Mouse (Mus musculus) heart, embryonic 16.5 days (tissue): ENCODE results near the gene Neurl1a. TPM values are rescaled to one million over a fixed set of nuclear protein-coding genes. Genes with fewer than 3 reads are reported as not detected.

Experiments
- ATAC-seq: fragments of 200-750 bp; cut with Nextera tagmentation; replicated peaks from 2 replicates; pipeline ENCODE4 v1.8.0; 2017; ENCODE audit warnings: moderate number of reproducible peaks; ENCODE audit not compliant: insufficient read depth, low FRiP score; ENCODE audit errors: extremely low read depth
- H3K27ac ChIP-seq: fragments of 300-500 bp; sonication (generic); 2 replicates; pipeline ENCODE4 v1.5.1; 2014; ENCODE audit warnings: mild to moderate bottlenecking, low read length, control low read depth, moderate library complexity
- H3K27me3 ChIP-seq: fragments of 300-500 bp; sonication (generic); 2 replicates; pipeline ENCODE4 v1.6.1; 2014; ENCODE audit warnings: low read length, mixed read lengths; ENCODE audit not compliant: control insufficient read depth, insufficient read depth
- H3K36me3 ChIP-seq: fragments of 300-500 bp; sonication (generic); 2 replicates; pipeline ENCODE4 v1.6.1; 2014; ENCODE audit not compliant: control insufficient read depth, insufficient read depth
- H3K4me1 ChIP-seq: fragments of 300-500 bp; sonication (generic); 2 replicates; pipeline ENCODE4 v1.6.1; 2014; ENCODE audit warnings: low read length, mixed read lengths; ENCODE audit not compliant: control insufficient read depth, insufficient read depth
- H3K4me2 ChIP-seq: fragments of 300-500 bp; sonication (generic); 2 replicates; pipeline ENCODE4 v1.6.1; 2014; ENCODE audit warnings: low read depth, mild to moderate bottlenecking, control low read depth, low read length
- H3K4me3 ChIP-seq: fragments of 300-500 bp; sonication (generic); 2 replicates; pipeline ENCODE4 v1.5.1; 2014; ENCODE audit warnings: mild to moderate bottlenecking, control low read depth, low read length
- H3K9ac ChIP-seq: fragments of 300-500 bp; sonication (generic); 2 replicates; pipeline ENCODE4 v1.6.1; 2014; ENCODE audit warnings: low read length, control low read depth
- H3K9me3 ChIP-seq: fragments of 300-500 bp; sonication (generic); replicated peaks from 2 replicates; pipeline ENCODE4 v1.6.1; 2016; ENCODE audit warnings: low read length; ENCODE audit not compliant: control insufficient read depth
- WGBS: fragments of 180-500 bp; shearing (Covaris S2); extraction: QIAGEN DNeasy Blood & Tissue Kit; methylation state at CpG from one replicate; pipeline ENCODE4 v1.1.7; 2014; 5-methylcytosine and 5-hydroxymethylcytosine counted together
- polyA plus RNA-seq: library from polyadenylated mRNA; unstranded; fragments of >200 nt; fragmentation: Nextera tagmentation; extraction: Ambion mirVana; gene quantifications from 2 replicates; pipeline ENCODE4 v1.2.1, GENCODE M21; 2015

The Neurl1a gene
- polyA plus RNA-seq, 1 experiment from 2014 or later = 1.4 TPM

DNA sequence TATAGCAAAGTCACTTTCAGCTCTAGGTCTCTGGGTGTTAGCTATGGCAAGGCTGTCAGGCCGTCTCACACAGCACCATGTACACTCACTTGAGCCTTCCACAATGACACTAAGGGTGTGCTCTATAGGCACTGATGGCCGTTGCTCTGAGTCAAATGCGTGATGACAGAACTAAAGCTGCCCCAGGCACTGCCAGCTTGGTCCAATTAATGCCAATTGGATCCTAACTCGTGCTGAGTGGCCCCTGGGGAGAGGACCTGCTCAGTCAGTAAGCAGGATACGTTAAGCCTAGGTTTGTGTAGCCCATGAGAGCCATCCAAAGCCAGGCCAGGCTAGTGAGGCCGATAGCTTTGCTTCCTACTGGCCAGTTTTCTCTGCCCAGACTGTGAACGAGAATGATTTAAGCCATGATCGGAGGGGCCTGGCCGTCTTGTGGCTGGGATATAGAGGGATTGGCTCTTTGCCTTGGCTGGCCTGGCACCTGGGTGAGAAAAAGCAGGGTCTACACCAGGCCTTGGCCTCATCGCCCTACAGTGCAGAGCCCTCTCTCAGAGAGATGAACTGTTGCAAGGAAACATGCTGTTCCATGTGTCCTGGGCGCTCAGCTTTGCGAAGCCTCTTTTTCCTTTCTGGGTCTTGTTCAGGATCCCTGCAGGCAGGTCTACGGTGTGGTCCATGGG is 20.2 kb downstream of the Neurl1a start:
- ATAC-seq = no peak
- H3K27me3 ChIP-seq = no peaks in the 10 kb centered on the region

GRCm38 (mm10) chr19:47201972-47202371 is 23.4 kb downstream of the Neurl1a start:
- ATAC-seq = no peak
- H3K4me2 ChIP-seq = no peak overlapping the region

More for the DNA sequence above, 20.2 kb downstream of the Neurl1a start:
- H3K4me1 ChIP-seq = no peaks in the 10 kb centered on the region
- no peak overlapping the region for H3K27ac ChIP-seq
- H3K4me3 ChIP-seq = no peak overlapping the region
- H3K9me3 ChIP-seq = no peaks in the 10 kb centered on the region
- no peaks in the 10 kb centered on the region for H3K36me3 ChIP-seq
- no peak overlapping the region for H3K4me2 ChIP-seq
- no peak overlapping the region for H3K9ac ChIP-seq
- 83% methylated on average over 13 of the region's 13 CpGs for WGBS

DNA sequence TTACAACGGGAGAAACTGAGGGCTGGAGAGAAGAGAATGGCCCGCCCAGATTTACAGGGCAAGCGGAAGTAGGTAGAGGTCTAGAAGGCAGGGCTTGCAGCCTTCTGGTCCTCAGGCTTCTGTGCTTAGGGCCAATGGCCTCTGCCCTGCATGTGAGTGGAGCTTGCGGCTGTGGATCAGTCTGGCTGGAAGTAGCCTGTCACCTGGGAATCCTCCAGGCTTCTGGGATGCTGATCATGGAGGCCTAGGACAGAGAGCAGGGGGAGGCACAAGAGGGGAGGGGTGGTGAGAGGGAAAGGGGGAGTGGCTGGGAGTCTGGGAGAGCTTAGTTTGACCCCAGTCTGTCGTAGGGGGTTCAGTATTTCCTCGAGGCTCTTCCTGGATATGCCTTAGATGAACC is 23.8 kb downstream of the Neurl1a start:
- no peak overlapping the region for H3K27ac ChIP-seq
- no peaks in the 10 kb centered on the region for H3K27me3 ChIP-seq
- H3K9me3 ChIP-seq = no peaks in the 10 kb centered on the region
- no peaks in the 10 kb centered on the region for H3K36me3 ChIP-seq
- no peak overlapping the region for H3K9ac ChIP-seq
- ATAC-seq = no peak
- H3K4me3 ChIP-seq = no peak overlapping the region
- WGBS = 72% methylated on average over 6 of the region's 6 CpGs
- no peaks in the 10 kb centered on the region for H3K4me1 ChIP-seq
- no peak overlapping the region for H3K4me2 ChIP-seq

More at GRCm38 (mm10) chr19:47201972-47202371, 23.4 kb downstream of the Neurl1a start:
- no peak overlapping the region for H3K9ac ChIP-seq
- H3K36me3 ChIP-seq = no peaks in the 10 kb centered on the region
- no peaks in the 10 kb centered on the region for H3K27me3 ChIP-seq
- no peak overlapping the region for H3K27ac ChIP-seq
- no peaks in the 10 kb centered on the region for H3K9me3 ChIP-seq
- WGBS = 57% methylated on average over 12 of the region's 12 CpGs
- no peaks in the 10 kb centered on the region for H3K4me1 ChIP-seq
- H3K4me3 ChIP-seq = no peak overlapping the region

GRCm38 (mm10) chr19:47203042-47203441 is 24.4 kb downstream of the Neurl1a start:
- ATAC-seq = no peak
- no peaks in the 10 kb centered on the region for H3K4me1 ChIP-seq
- no peaks in the 10 kb centered on the region for H3K36me3 ChIP-seq
- no peak overlapping the region for H3K4me3 ChIP-seq
- no peak overlapping the region for H3K9ac ChIP-seq
- no peaks in the 10 kb centered on the region for H3K27me3 ChIP-seq
- no peak overlapping the region for H3K27ac ChIP-seq
- no peaks in the 10 kb centered on the region for H3K9me3 ChIP-seq
- WGBS = 86% methylated on average over 6 of the region's 6 CpGs
- H3K4me2 ChIP-seq = no peak overlapping the region

- WGBS = 75% methylated on average over 6 of the region's 6 CpGs
- H3K4me2 ChIP-seq = no peak overlapping the region
- no peaks in the 10 kb centered on the region for H3K36me3 ChIP-seq
- ATAC-seq = no peak
- no peak overlapping the region for H3K4me3 ChIP-seq
- H3K9me3 ChIP-seq = no peaks in the 10 kb centered on the region
- no peaks in the 10 kb centered on the region for H3K27me3 ChIP-seq
- no peaks in the 10 kb centered on the region for H3K4me1 ChIP-seq
- H3K27ac ChIP-seq = no peak overlapping the region
- no peak overlapping the region for H3K9ac ChIP-seq
Observed at GRCm38 (mm10) chr19:47204653-47205052, 26.0 kb downstream of the Neurl1a start.

- Histone ChIP-seq H3K4me2 (no peak overlapping the region), H3K27me3 (no peaks in the 10 kb centered on the region), H3K36me3 (no peaks in the 10 kb centered on the region), H3K4me1 (no peaks in the 10 kb centered on the region), H3K9ac (no peak overlapping the region), H3K4me3 (no peak overlapping the region), H3K9me3 (no peaks in the 10 kb centered on the region), H3K27ac (no peak overlapping the region)
- 79% methylated on average over 1 of the region's 1 CpGs for WGBS
- no peak for ATAC-seq
Observed at GRCm38 (mm10) chr19:47206126-47206525, 27.5 kb downstream of the Neurl1a start.

- Histone ChIP-seq H3K4me2 (no peak overlapping the region), H3K4me3 (no peak overlapping the region), H3K4me1 (no peaks in the 10 kb centered on the region), H3K9me3 (no peaks in the 10 kb centered on the region), H3K9ac (no peak overlapping the region), H3K27ac (no peak overlapping the region), H3K36me3 (no peaks in the 10 kb centered on the region), H3K27me3 (no peaks in the 10 kb centered on the region)
- 85% methylated on average over 4 of the region's 4 CpGs for WGBS
- no peak for ATAC-seq
Observed at GRCm38 (mm10) chr19:47210432-47210831, 31.8 kb downstream of the Neurl1a start.

DNA sequence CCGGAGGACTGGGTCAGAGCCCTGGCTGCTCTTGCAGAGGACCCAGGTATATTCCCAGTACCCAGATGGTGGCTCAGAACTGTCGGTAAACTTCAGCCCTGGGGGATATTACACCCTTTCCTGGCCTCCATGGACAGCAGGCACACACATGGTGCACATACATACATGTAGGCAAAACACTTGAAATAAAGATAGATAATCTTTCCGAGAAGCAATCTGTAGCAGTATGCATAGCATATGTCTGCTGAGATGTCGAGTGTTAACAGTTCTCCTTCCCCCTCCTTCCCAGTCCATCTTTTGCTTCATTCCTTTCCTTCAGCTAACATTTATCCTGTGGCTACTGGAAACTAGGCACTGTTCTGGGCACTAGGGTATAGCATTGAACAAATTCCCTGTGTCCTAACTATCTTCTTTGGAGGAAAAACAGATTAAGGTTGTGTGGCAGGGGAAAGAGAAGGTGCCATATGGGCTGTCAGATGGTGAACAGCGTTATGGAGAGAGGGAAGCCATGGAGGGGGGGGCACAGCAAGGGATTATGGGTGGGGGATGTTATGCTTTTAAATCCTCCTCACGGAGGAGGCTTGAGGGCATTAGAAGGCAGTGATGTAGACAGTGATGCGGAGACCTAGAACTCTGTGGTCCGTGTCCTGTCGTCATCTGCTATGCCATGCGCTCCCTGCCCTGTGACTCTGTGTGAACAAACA is 33.1 kb downstream of the Neurl1a start:
- H3K27ac ChIP-seq = no peak overlapping the region
- no peak for ATAC-seq
- WGBS = 76% methylated on average over 10 of the region's 10 CpGs
- H3K9ac ChIP-seq = no peak overlapping the region
- H3K4me1 ChIP-seq = no peaks in the 10 kb centered on the region
- H3K4me2 ChIP-seq = no peak overlapping the region
- no peaks in the 10 kb centered on the region for H3K9me3 ChIP-seq
- no peaks in the 10 kb centered on the region for H3K27me3 ChIP-seq
- H3K4me3 ChIP-seq = no peak overlapping the region
- H3K36me3 ChIP-seq = no peaks in the 10 kb centered on the region

GRCm38 (mm10) chr19:47212401-47212800 is 33.8 kb downstream of the Neurl1a start:
- H3K27ac ChIP-seq = no peak overlapping the region
- no peak overlapping the region for H3K4me2 ChIP-seq
- no peak overlapping the region for H3K4me3 ChIP-seq
- H3K27me3 ChIP-seq = no peaks in the 10 kb centered on the region
- H3K9me3 ChIP-seq = no peaks in the 10 kb centered on the region
- no peak overlapping the region for H3K9ac ChIP-seq
- no peak for ATAC-seq
- no peaks in the 10 kb centered on the region for H3K4me1 ChIP-seq
- 79% methylated on average over 7 of the region's 7 CpGs for WGBS
- no peaks in the 10 kb centered on the region for H3K36me3 ChIP-seq
